Mouse (Mus musculus): ENCODE results near the gene Zfp654. TPM values are rescaled to one million over a fixed set of nuclear protein-coding genes. Genes with fewer than 3 reads are reported as not detected.

Gene Zfp654
- polyA plus RNA-seq, 1 experiment from 2014 or later: 2.5 TPM

DNA sequence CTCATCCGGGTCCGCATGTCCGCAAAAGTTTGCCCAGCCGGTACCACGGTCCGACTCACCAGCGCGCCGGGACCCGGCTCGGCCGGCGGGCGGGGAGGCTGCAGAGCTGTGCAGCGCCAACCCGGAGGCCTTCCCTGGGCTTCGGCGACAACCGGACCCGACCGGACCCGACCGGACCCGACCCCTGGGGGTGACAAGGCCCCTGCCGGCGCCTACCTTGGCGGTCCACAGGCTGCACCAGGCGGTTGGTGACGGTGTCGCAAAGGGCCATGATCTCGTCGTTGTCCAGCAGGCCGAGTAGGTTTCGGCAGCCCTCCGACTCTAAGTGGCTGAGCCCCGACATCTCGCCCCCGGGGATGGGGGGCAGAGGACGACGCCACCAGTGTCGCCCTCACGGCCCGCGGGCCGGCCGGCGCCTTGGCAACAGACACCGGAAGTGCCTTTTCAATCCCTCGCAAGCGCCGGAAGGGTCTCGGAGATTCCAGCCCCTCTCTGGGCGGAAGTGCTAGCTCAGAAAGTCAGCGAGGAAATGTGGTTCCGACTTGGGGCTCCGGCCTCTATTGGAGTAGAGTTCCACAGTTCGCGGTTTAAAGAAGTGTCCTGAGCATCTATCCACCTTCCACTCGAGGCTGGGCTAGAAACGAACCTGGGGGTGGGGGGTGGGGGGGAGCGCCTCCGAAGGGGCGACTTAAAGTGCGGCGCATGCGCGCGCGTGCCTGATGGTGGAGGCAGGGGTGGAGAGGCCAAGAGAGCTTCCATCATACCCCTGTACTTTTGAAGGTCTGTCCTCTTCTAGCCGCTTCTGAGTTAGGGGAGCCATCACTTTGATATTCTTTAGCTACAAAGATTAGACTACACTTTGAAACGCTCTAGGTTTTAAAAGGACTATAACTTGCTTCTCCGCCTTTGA, 80.7 kb downstream of the Zfp654 start, which contains the start of gene 4930453N24Rik:
Gene 4930453N24Rik, minus strand, starts transcription at position 641 of the 910 bp plus-strand sequence.
- Histone ChIP-seq H3K36me3 (ENCODE audit: control insufficient read depth, insufficient read depth) (peaks cover 8% of the 10 kb centered on the region; the same call in 1 of the 2 replicates), H3K27ac (ENCODE audit: low read depth, low read length) (peak within 1 kb of the TSS; percentile 51), H3K4me3 (ENCODE audit: low read depth, low read length) (peak within 1 kb of the TSS; percentile 89), H3K9ac (ENCODE audit: low read depth, low read length) (peak within 1 kb of the TSS; percentile 83), H3K9me3 (ENCODE audit: control insufficient read depth) (no peaks in the 10 kb centered on the region), H3K27me3 (replicated peaks; ENCODE audit: control insufficient read depth, insufficient read depth, low read length) (no peaks in the 10 kb centered on the region), H3K4me2 (replicated peaks; ENCODE audit: low read depth) (peak within 1 kb of the TSS; percentile 68), H3K4me1 (replicated peaks; ENCODE audit: control insufficient read depth, insufficient read depth, low read length) (no peaks in the 10 kb centered on the region)
- peak; percentile 95 for ATAC-seq
- 2% methylated on average over 72 of the region's 72 CpGs for WGBS
- TF ChIP-seq CTCF (IDR thresholded peaks at IDR 0.05; ENCODE audit: low read depth): peak; percentile 15; the same call in 1 of the 2 replicates

GRCm38 (mm10) chr16:64766696-64767300, 84.7 kb downstream of the Zfp654 start:
- Histone ChIP-seq H3K27ac (ENCODE audit: low read depth, low read length) (no peak overlapping the region), H3K4me2 (replicated peaks; ENCODE audit: low read depth) (no peak overlapping the region), H3K9me3 (ENCODE audit: control insufficient read depth) (peaks cover 9% of the 10 kb centered on the region; the same call in 1 of the 2 replicates), H3K36me3 (ENCODE audit: control insufficient read depth, insufficient read depth) (peaks cover 22% of the 10 kb centered on the region), H3K27me3 (replicated peaks; ENCODE audit: control insufficient read depth, insufficient read depth, low read length) (no peaks in the 10 kb centered on the region), H3K4me3 (ENCODE audit: low read depth, low read length) (no peak overlapping the region), H3K9ac (ENCODE audit: low read depth, low read length) (no peak overlapping the region), H3K4me1 (replicated peaks; ENCODE audit: control insufficient read depth, insufficient read depth, low read length) (no peaks in the 10 kb centered on the region)
- WGBS: 88% methylated on average over 8 of the region's 8 CpGs
- TF ChIP-seq CTCF (IDR thresholded peaks at IDR 0.05; ENCODE audit: low read depth): no peak
- ATAC-seq: no peak

DNA sequence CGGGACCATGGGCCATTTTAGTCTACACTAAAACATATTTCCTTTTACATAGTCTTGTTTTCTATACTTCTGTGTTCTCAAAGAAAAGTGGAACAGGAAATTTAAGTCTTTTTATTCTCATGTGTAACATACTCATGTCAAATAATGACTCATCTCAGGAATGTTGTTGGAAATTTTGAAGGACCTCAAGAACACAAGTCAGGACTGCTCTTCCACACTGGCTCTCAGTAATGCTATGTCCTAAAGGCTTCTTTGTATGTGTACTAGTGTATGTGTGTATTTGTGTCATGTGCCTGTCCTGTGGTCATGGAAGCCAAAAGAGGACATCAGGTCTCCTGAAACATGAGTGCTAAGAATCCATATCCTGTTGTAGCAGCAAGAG, 92.2 kb downstream of the Zfp654 start:
- Histone ChIP-seq H3K27ac (ENCODE audit: low read depth, low read length) (no peak overlapping the region), H3K36me3 (ENCODE audit: control insufficient read depth, insufficient read depth) (peaks cover 14% of the 10 kb centered on the region), H3K4me2 (replicated peaks; ENCODE audit: low read depth) (no peak overlapping the region), H3K9ac (ENCODE audit: low read depth, low read length) (no peak overlapping the region), H3K4me3 (ENCODE audit: low read depth, low read length) (no peak overlapping the region), H3K27me3 (replicated peaks; ENCODE audit: control insufficient read depth, insufficient read depth, low read length) (no peaks in the 10 kb centered on the region), H3K9me3 (ENCODE audit: control insufficient read depth) (peaks cover 9% of the 10 kb centered on the region; the same call in 1 of the 2 replicates), H3K4me1 (replicated peaks; ENCODE audit: control insufficient read depth, insufficient read depth, low read length) (no peaks in the 10 kb centered on the region)
- no peak for TF ChIP-seq CTCF (IDR thresholded peaks at IDR 0.05; ENCODE audit: low read depth)
- no peak for ATAC-seq
- WGBS: 79% methylated on average over 1 of the region's 1 CpGs

- H3K4me1 ChIP-seq (replicated peaks; ENCODE audit: control insufficient read depth, insufficient read depth, low read length): no peaks in the 10 kb centered on the region
- no peak overlapping the region for H3K9ac ChIP-seq (ENCODE audit: low read depth, low read length)
- no peak for ATAC-seq
- H3K4me2 ChIP-seq (replicated peaks; ENCODE audit: low read depth): no peak overlapping the region
- H3K27me3 ChIP-seq (replicated peaks; ENCODE audit: control insufficient read depth, insufficient read depth, low read length): no peaks in the 10 kb centered on the region
- TF ChIP-seq CTCF (IDR thresholded peaks at IDR 0.05; ENCODE audit: low read depth): no peak
- H3K36me3 ChIP-seq (ENCODE audit: control insufficient read depth, insufficient read depth): peaks cover 13% of the 10 kb centered on the region
- peaks cover 9% of the 10 kb centered on the region; the same call in 1 of the 2 replicates for H3K9me3 ChIP-seq (ENCODE audit: control insufficient read depth)
- WGBS: 45% methylated on average over 6 of the region's 6 CpGs
- H3K4me3 ChIP-seq (ENCODE audit: low read depth, low read length): no peak overlapping the region
- no peak overlapping the region for H3K27ac ChIP-seq (ENCODE audit: low read depth, low read length)
Measured at GRCm38 (mm10) chr16:64758561-64759244, 92.7 kb downstream of the Zfp654 start.

- peaks cover under 1% of the 10 kb centered on the region; the same call in 1 of the 2 replicates for H3K9me3 ChIP-seq (ENCODE audit: control insufficient read depth)
- TF ChIP-seq CTCF (IDR thresholded peaks at IDR 0.05; ENCODE audit: low read depth): no peak
- WGBS: 88% methylated on average over 7 of the region's 7 CpGs
Measured at GRCm38 (mm10) chr16:64757666-64758400, 93.6 kb downstream of the Zfp654 start.

More at GRCm38 (mm10) chr16:64757666-64758400, 93.6 kb downstream of the Zfp654 start:
- H3K27ac ChIP-seq (ENCODE audit: low read depth, low read length): no peak overlapping the region
- H3K4me2 ChIP-seq (replicated peaks; ENCODE audit: low read depth): no peak overlapping the region
- no peaks in the 10 kb centered on the region for H3K27me3 ChIP-seq (replicated peaks; ENCODE audit: control insufficient read depth, insufficient read depth, low read length)
- H3K9ac ChIP-seq (ENCODE audit: low read depth, low read length): no peak overlapping the region
- H3K4me1 ChIP-seq (replicated peaks; ENCODE audit: control insufficient read depth, insufficient read depth, low read length): no peaks in the 10 kb centered on the region
- peaks cover 5% of the 10 kb centered on the region for H3K36me3 ChIP-seq (ENCODE audit: control insufficient read depth, insufficient read depth)
- ATAC-seq: no peak
- H3K4me3 ChIP-seq (ENCODE audit: low read depth, low read length): no peak overlapping the region
